Mouse (Mus musculus): ENCODE measurements at regions not wholly inside any gene's neighbourhood (a gene's known extent, or its start where the extent isn't known, plus 50 kb on each side); places are given as distances from the start of the nearest gene placed in this dataset.

GRCm38 (mm10) chr4:131097421-131097820 lies 153.2 kb downstream of the Matn1 start:
- TF ChIP-seq POLR2A (IDR thresholded peaks at IDR 0.05; ENCODE audit: control insufficient read depth, low read depth, low read length): no peak
- TF ChIP-seq CTCF (IDR thresholded peaks at IDR 0.05; ENCODE audit: control insufficient read depth, insufficient read depth, insufficient replicate concordance, low read depth, low read length): no peak

Data from testis, adult 2 months (tissue).